Mouse (Mus musculus) thymus, adult 18-20 months (tissue): ENCODE measurements around the gene Usf3.

Experiments used
- DNase-seq, 2 experiments: peaks; one replicate each; pipeline ENCODE4 v3.0.0; 2022; ENCODE audit warnings: mixed read lengths in 2 of 2

Gene Usf3

DNA sequence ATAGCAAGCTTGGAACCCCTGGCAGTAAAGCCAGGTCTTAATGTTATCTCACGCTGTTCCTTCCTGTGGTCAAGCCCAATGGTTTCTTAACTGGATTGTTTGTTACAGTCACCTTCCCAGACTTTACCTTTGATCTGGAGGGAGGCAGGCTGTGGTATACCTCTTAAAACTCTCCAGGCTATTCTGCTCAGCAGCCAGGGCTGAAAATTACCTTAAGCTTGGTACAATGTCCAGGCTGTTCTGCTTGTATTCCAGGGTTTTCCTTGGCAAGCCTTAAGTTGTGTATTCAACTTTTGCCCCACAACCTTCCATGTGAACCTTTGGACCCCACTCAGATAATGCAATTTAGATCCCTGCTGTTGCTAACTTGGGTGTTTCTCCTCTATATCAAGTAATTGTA is 2.0 kb downstream of the Usf3 start:
- DNase-seq = no peak

DNA sequence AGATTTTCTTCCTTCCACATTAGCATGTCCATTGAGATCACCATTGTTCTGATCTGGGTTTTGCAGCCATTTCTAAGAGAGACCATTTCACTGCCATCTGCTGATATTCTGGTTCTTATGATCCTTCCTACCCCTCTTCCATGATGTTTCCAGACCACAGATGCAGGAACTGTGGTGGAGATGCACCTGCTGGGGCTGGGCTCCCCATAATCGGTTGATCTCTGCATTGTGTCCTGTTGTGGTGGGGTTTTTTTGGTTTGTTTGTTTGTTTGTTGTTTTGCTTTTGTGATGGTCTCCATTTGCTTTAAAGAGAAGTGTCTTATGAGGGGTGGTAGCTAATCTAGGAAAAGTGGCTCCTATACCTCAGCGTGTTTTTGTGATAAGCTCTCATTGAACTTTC is 3.5 kb downstream of the Usf3 start:
- DNase-seq = no peak

DNA sequence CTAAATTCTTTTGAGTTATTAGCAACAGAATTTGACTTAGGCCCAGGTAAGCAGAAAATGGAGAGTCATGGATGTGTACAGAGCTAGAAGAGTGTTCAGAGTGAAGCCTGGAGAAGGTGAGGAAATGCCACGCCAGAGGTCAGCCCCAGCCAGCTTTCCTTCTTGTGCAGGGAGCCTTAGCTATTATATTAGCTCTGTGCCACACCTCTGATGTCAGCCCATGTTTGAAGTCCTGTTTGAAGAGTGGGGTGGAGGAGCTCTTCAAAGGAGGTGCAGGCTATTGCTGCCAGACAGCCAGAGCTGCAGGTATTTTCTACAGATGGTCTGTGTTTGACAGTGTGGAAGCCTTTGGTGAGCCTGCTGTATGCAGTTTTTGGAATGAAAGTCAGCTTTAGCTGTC is 5.5 kb downstream of the Usf3 start:
- DNase-seq = no peak

DNA sequence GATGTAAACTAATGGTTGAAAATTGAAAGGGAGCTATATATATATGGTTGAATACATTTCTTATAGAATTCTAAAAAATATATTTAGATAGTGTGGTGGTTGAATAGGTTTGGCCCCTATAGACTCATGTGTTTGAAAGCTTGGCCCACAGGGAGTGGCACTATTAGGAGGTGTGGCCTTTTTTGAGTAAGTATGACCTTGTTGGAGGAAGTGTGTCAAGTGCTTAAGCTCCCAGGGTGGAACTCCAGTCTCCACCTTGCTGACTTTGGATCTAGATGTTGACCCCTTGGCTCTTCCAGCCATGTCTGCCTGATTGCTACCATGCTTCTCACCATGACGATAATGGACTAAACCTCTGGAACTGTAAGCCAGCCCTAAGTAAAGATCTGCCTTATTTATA is 9.6 kb downstream of the Usf3 start:
- no peak for DNase-seq

DNA sequence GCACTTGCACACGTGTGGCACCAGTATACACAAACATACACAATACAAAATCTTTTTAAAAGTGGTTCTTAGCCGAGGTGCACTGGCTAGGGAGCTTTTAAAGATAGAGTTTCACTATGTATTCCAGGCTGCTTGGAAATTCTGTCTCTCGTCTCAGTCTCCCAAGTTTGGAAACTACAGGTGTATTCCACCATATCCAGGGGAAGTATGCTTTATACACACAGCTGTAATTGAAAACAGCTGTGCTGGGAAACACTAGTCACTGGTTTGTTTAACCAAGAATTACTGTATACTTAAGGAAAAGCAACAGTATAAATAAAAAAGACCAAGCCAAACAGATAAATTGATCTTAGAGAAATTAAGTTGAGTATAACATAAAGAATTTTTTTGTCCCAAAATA is 11.7 kb downstream of the Usf3 start:
- DNase-seq = no peak

DNA sequence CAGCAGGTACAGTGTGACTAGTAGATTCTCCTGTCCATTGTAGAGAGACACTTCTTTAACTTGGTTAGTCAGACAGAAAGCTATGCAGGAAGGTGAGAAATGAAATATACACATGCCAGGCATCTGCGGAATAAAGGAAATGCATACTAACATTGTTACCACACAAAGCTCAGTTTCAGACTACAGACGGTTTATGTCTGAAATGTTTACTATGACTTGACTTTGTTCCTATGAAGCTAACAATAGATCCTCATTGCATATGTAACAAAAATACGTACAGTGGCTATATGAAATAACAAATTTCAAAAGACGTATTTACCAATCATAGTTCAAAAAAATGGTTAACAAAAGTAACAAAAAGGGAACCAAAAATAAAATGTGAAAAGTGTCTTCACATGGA is 14.1 kb downstream of the Usf3 start:
- DNase-seq = no peak

DNA sequence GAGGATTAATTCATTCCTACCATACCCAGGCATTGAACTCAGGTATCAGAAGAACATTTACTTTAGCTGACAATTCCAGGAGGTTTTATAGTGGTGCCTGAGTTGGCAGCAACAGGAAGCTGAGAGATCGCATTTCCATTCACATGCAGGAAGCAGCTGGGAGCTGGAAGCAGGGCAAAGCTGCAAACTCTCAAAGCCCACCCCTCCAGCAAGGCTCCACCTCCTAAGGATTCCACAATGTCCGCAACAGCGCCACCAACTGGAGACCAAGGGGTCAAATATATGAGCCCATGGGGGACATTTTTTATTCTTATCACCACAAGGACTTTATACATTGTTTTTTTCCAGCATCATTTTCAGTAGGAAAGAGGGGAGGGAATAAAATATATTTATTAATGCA is 15.7 kb downstream of the Usf3 start:
- no peak for DNase-seq

DNA sequence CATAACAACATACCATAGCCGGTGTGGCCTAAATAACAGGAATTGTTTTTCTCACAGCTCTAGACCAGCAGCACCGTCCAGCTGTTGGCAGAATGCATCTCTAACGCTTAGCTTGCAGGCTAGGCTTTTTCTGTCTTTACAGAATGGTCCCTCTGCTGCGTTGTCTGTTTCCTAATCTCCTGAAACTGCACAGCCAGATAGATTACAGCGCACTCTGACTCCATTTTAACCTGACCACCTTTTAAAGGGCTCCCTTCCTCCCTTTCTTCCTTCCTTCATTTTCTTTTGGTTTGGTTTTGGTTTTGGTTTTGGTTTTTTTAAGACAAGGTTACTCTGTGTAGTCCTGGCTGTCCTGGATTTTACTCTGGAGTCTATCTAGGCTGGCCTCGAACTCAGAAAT is 17.0 kb downstream of the Usf3 start:
- DNase-seq = no peak

DNA sequence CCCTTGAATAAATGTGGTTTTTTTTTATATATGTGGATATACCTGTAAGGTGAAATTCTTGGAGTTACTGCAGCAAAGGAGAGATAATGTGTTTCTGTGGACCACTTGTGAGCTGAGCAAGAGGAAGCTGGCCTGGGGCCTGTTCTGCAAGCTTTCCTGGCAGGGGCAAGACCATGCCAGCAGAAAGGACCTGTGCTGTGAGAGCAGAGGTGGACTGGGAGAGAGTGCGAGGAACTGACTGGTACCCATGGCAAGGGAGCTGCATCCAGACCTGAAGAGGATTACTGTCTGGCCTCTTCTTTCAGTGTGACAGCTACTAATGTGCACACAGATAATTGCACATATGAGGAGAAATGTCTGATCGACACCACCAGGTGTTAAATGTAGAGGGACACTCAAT is 17.9 kb downstream of the Usf3 start:
- no peak for DNase-seq

DNA sequence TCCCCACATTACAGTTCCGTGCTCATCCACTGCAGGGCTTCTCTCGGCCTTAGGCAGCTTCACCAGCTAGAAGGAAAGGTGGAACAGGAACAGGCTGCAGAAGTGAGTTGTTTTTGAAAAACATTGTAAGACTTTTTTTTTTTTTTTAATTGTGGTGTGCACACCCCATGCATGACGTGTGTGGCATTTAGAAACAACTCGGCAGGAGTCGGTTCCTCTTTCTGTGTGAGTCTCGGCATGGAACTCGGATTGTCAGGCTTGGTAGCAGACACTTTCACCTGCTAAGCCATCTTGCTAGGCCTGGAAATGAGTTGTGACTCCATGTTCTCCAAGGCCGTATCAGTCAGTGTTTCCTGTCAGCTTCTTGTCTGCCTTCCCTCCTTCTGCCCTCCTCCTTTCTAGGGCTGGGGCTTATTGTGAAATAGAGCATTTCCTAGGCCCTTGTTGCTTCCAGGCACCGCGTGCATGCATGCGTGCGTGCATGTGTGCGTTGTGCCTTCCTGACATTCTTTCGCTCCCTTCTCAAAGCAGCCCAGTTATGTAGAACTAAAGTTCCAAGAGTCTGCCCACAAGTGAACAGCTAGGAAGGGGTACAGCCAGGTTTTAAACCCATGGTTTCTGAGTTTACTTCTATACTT is 26.1 kb downstream of the Usf3 start:
- DNase-seq = no peak

DNA sequence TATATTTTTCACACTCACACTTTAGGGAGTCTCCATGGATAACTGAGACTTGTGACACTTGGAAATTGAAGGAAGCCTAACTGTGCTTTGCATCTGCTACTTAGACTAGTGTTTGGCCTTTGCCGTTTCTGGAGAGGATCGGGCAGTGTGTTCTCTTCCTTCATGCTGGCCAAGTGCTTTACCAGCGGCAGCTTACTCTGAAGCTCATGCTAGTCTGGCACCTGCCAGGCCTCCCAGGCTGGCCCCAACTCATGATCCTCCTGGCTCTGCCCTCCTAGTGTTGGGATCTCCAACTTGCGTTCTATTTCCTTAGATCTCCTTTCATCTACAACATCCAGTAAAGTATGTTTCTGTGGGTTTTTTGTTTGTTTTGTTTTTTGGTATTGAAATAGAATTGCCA is 27.1 kb downstream of the Usf3 start:
- DNase-seq = no peak

DNA sequence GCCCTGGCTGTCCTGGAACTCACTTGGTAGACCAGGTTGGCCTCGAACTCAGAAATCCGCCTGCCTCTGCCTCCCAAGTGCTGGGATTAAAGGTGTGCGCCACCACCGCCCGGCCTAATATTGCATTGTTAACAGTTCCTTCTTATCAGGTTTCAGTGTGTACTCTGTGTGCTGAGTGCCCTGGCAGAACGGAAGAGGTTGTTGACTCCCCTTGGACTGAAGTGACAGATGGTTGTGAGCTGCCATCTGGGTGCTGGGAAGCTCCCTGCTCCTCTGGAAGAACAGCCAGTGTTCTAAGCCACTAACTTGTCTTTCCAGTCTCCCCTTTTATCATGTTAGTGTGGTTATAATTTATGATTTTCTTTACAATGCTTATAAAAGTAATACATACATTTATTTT is 31.3 kb downstream of the Usf3 start:
- DNase-seq = no peak

DNA sequence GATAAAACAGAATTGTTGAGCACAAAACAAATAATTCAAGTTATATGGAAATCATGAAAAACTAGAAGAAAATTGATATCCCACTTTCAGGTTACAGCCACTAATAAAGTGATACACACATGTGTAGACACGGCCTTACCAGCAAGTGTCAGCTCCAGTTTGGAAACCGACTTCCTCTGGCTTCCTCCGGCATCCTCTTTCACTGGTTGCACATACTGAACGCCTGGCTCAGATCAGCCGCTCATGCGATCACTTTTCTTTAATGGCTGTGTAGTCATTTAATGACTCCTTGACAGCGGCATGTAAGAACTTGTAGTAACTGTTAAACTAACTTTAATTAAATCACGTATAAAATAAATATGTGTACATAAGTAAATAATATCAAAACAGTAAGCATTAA is 32.9 kb downstream of the Usf3 start:
- DNase-seq = no peak

DNA sequence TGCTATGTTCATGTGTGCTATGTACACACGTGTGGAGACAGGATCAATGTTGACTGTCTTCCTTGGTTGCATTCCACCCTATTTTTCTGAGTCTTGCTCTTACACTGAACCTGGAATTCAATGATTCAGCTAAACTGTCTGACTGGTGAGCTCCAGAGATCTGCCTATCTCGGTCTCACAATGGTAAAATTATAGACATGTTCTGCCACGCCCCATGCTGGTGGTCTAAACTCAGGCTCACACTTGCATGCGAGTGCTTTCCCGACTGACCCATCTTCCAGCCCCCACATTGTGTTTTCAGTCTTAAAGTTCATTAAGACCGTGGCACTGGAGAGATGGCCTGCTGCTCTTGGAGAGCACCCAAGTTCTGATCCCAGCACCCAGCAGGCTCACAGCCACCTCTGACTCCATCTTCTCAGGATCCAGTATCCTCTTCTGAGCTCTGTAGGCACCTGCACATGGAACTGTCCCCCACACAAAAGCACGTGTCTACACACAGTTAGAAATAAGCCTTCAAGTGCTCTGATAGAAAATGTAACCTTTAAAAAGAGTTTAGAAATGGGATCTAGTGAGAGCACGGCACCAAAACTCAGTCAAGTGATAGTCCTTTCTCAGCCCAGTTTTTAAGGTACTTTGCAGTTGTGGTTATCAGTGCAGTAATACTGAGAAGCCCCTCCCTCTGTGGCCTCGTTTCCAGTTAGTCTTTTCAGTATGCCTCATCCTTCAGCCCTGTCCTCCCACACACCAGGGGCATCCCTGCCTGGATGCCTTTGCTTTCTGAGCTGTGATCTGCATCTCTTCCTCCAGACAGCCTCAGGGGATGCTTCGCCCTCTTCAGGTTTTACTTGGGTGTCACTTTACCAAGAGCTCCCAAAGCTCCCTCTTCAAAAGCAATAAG is 37.4 kb downstream of the Usf3 start:
- no peak for DNase-seq

DNA sequence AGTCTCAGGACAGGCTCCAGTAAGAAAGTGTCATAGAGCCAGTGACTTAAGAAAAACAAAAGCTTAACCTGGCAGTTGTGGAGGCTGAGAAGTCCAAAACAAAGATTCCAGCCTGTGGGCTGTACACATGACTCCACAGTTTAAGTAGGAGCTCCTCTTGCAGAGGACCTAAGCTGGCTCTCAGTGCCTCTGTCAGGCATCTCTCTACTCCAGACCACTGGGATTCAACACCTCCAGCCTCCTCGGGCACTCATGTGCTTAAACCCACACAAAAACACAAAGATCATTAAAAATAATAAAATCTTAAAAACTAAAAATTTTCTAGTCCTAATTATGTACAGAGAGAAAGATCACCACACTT is 38.0 kb downstream of the Usf3 start:
- DNase-seq = no peak

DNA sequence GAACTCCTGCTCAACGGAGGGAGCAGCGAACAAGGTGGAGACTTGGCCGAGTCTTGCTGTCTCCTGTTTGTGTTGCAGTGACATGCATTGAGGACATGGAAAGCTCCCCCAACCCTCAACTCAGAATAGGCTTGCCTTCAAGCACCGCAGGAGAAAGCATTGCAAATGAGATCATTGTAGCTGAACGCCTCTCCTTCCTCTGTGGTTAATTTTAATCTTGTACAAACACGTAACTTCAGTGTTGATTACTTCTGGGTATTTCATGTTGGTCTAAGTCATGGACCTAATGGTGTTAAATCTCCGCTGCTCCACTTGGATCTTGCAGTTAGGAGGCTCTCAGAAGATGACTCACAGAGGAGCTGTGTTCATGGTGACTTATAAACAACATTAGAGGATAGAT is 39.7 kb downstream of the Usf3 start:
- DNase-seq = no peak

DNA sequence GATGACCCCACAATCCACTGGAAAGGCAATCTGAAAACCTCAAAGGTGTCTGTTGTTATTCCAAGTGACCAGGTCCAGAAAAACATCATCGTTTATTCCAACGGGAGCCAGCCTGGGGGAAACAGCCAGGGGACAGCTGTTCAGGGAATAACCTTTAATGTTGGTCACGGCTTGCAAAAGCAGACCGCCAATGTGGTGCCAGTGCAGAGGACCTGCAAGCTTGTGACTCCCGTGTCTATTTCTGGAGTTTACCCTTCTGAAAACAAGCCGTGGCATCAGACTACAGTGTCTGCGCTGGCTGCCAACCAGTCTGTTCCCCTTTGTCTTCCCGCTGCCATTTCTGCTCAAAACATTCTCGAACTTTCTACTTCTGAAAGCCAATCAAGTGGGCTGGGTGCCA is 42.5 kb downstream of the Usf3 start:
- DNase-seq = no peak

DNA sequence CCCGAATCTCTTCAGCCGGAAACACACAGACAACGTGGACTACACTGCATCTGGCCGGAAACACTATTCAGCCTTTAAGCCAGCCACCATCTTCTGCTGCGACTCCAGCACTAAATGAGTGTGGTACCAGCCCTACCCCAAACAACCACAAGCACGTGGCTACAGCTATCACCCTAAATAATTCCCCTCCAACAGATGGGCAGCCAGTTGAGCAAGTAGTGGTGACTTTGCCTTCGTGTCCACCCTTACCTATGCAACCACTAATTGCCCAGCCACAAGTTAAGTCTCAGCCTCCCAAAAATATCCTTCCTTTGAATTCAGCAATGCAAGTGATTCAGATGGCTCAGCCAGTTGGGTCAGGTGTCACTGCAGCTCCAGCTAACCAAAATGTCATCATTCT is 43.4 kb downstream of the Usf3 start:
- DNase-seq = no peak

DNA sequence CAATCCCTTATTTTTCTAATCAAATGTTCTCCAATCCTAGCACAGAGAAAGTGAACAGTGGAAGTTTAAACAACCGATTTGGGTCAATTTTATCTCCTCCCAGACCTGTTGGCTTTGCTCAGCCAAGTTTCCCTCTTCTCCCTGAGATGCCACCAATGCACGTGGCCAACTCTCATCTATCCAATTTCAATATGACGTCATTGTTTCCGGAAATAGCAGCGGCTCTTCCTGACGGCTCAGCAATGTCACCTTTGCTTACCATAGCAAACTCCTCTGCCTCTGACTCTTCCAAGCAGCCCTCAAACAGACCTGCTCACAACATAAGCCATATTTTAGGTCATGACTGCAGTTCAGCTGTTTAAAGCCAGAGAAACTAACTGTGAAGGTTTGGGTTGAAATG is 48.4 kb downstream of the Usf3 start:
- DNase-seq = no peak

DNA sequence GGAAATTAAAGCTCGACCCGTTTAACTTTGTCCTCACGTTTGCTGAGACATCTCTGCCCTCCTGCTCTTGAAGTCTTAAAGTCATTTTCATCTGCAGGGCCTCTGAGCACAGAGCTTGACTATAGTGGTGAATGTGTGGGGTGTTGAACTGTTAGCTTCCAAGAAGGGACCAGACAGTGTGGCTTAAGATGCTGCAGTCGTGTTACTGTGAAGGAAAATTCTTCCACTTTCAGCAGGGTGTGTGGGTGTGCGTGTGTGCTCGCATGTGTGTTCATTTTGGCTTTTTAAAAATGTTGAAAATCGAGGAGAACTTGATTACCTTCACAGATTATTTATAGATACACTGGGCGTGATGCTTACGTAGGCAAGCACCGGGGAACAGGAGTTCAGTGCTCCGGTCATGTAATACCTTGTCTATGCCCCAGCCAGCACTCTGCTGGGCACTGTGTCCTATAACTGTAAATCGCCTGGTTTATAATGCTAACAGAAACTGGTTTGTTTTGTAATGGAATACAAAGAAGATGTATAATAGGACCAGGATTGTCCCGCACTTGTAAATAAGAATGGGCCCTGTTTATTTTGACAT is 53.8 kb downstream of the Usf3 start:
- no peak for DNase-seq

DNA sequence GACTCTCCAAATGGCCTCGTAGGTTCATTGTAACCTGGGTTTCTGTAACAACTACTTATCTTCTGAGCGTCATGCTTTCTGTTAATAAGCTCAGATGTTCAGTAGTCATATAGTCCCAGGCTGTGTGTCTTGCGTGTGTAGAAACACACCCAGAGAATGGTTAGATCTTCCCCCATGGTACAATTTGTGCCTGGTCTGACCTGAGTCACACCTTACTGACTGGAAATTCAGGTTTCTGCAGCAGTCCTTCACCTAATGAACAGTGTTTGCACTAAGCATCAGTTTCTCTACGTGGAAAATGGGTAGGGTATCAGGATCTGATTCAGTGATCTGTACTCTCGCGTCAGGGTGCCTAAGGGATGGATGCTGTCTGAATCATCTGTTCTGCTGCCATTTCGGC is 60.0 kb downstream of the Usf3 start:
- DNase-seq = no peak

DNA sequence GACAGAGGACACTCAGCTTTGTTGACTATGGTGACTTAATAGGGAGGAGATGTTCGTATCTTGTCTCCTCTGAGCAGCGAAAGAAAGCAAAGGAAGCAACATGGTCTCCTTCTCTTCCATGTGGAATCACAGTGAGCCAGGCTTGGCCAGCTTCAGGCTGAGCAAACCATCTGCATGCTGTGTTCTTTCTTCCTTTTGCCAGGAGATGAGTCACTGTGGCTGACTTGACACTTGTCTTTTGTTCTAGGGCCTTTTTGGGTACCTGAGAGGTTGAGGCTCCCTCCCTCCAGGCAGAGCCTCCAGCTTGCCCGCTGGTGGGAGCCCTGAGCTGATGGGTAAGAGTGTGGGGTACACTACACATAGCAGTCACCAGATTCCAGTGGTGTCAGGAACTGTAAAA is 64.8 kb downstream of the Usf3 start:
- DNase-seq = no peak

DNA sequence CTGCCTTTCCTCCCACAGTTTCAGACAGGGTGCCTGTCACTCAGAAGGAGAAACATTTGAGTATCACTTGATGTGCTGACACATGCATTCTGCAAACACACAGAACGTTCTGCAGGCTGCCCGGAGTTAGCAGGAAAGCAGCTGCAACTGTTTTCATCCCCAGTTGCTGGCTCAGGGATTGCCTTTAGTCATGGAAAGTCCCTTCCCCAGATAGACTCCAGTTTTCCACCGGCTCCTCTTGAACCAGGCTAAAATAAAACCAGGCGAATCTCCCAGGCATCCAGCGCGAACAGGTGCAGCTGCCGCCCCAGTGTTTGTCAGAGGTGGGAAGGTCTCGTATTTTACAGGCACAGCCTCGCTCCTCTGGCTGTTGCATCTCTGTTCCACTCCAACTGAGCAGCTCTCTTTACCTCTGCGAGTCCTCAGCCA is 65.8 kb downstream of the Usf3 start:
- no peak for DNase-seq

DNA sequence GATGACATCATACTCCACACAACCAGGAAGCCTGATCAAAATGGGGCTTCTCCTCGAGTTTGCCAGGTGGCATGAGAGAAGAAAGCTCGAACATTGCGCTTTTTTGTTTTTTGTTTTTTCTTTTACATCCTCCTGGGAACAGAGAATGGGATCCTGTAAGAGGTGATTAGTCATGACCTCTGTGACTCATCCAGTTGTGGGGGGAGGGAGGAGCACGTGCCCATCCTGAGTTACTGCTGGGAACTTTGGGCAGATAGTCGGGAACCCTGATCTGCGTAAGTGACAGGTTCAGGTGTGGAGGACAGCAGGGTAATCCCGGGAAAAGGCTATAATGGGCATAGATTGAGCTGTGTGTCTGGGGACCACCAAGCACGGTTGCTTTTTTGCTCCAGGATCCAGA is 67.4 kb downstream of the Usf3 start:
- no peak for DNase-seq
